Mouse (Mus musculus): ENCODE results near the gene Abcc4.

GRCm38 (mm10) chr14:118657673-118658327, 48.2 kb downstream of the Abcc4 start:
- no peak for TF ChIP-seq CTCF (IDR thresholded peaks at IDR 0.05; ENCODE audit: borderline replicate concordance, insufficient read depth, low read depth, low read length)
- no peak for TF ChIP-seq POLR2A (IDR thresholded peaks at IDR 0.05; ENCODE audit: borderline replicate concordance, insufficient read depth, low read length)

All from cerebellum, adult 2 months (tissue).